In genomic region chr6:108598691-108599090, GRCm38 (mm10) we compare ENCODE assay signal across 19 mouse cellular contexts.
"Had no signal": no experiment of that assay in that cellular context is flagged by ENCODE, and none has a peak within 500 bp of the region (broad histone marks: within the 10 kb centered on the region; RNA-seq: fewer than 3 reads in every experiment).

No protein-coding gene starts in this region.

- H3K36me3 ChIP-seq: kidney, embryonic 15.5 days; limb, embryonic 10.5 days; limb, embryonic 13.5 days; liver, embryonic 13.5 days; lung, embryonic 15.5 days; midbrain, embryonic 12.5 days; midbrain, embryonic 15.5 days; neural tube, embryonic 12.5 days; neural tube, embryonic 15.5 days; stomach, embryonic 15.5 days had no signal

- H3K9me3 ChIP-seq: kidney, embryonic 15.5 days; limb, embryonic 10.5 days; limb, embryonic 13.5 days; liver, embryonic 13.5 days; lung, embryonic 15.5 days; midbrain, embryonic 12.5 days; midbrain, embryonic 15.5 days; neural tube, embryonic 12.5 days; neural tube, embryonic 15.5 days; stomach, embryonic 15.5 days had no signal

- H3K4me1 ChIP-seq: kidney, embryonic 15.5 days; limb, embryonic 13.5 days; liver, embryonic 13.5 days; lung, embryonic 15.5 days; midbrain, embryonic 12.5 days; midbrain, embryonic 15.5 days; neural tube, embryonic 12.5 days; neural tube, embryonic 15.5 days; stomach, embryonic 15.5 days had no signal

- H3K4me2 ChIP-seq: kidney, embryonic 15.5 days; limb, embryonic 13.5 days; liver, embryonic 13.5 days; lung, embryonic 15.5 days; midbrain, embryonic 12.5 days; midbrain, embryonic 15.5 days; neural tube, embryonic 12.5 days; neural tube, embryonic 15.5 days; stomach, embryonic 15.5 days had no signal

- H3K4me3 ChIP-seq: kidney, embryonic 15.5 days; limb, embryonic 10.5 days; limb, embryonic 13.5 days; liver, embryonic 13.5 days; lung, embryonic 15.5 days; midbrain, embryonic 12.5 days; midbrain, embryonic 15.5 days; neural tube, embryonic 12.5 days; neural tube, embryonic 15.5 days; stomach, embryonic 15.5 days had no signal

- H3K27ac ChIP-seq: kidney, embryonic 15.5 days; limb, embryonic 10.5 days; limb, embryonic 13.5 days; liver, embryonic 13.5 days; lung, embryonic 15.5 days; midbrain, embryonic 12.5 days; midbrain, embryonic 15.5 days; neural tube, embryonic 12.5 days; neural tube, embryonic 15.5 days; stomach, embryonic 15.5 days had no signal

- DNase-seq: kidney, adult 11 months; kidney, adult 8-10 months; kidney, postnatal 10 days; kidney, postnatal 36 days; liver; liver, embryonic 13.5 days; right cerebral cortex, adult 18-20 months; right cerebral cortex, postnatal 14 days; right cerebral cortex, postnatal 4 days; thymus, postnatal 25 days had no signal

- H3K9ac ChIP-seq: kidney, embryonic 15.5 days; limb, embryonic 13.5 days; liver, embryonic 13.5 days; lung, embryonic 15.5 days; midbrain, embryonic 12.5 days; midbrain, embryonic 15.5 days; neural tube, embryonic 12.5 days; neural tube, embryonic 15.5 days; stomach, embryonic 15.5 days had no signal

- ATAC-seq: midbrain, embryonic 15.5 days had no signal

- H3K27me3 ChIP-seq: kidney, embryonic 15.5 days; limb, embryonic 13.5 days; liver, embryonic 13.5 days; lung, embryonic 15.5 days; midbrain, embryonic 12.5 days; midbrain, embryonic 15.5 days; neural tube, embryonic 12.5 days; neural tube, embryonic 15.5 days; stomach, embryonic 15.5 days had no signal
